Mouse (Mus musculus) intestine, postnatal 0 days (tissue): ENCODE measurements at regions not wholly inside any gene's neighbourhood (a gene's known extent, or its start where the extent isn't known, plus 50 kb on each side); places are given as distances from the start of the nearest gene placed in this dataset.

ENCODE experiments used
- ATAC-seq: fragments of 200-750 bp; cut with Nextera tagmentation; 2 replicates; pipeline ENCODE4 v1.8.0; 2017; ENCODE audit warnings: mild to moderate bottlenecking, moderate TSS enrichment, moderate library complexity
- H3K27ac ChIP-seq: fragments of 300-500 bp; sonication (generic); 2 replicates; pipeline ENCODE4 v1.5.1; 2014; ENCODE audit warnings: mild to moderate bottlenecking, low read depth, low read length, moderate library complexity
- H3K27me3 ChIP-seq: fragments of 300-500 bp; sonication (generic); replicated peaks from 2 replicates; pipeline ENCODE4 v1.6.1; 2014; ENCODE audit warnings: low read length, mixed read lengths; ENCODE audit not compliant: control insufficient read depth, insufficient read depth
- H3K36me3 ChIP-seq: fragments of 300-500 bp; sonication (generic); 2 replicates; pipeline ENCODE4 v1.6.1; 2014; ENCODE audit warnings: mild to moderate bottlenecking, moderate library complexity; ENCODE audit not compliant: control insufficient read depth, insufficient read depth
- H3K4me1 ChIP-seq: fragments of 300-500 bp; sonication (generic); replicated peaks from 2 replicates; pipeline ENCODE4 v1.6.1; 2014; ENCODE audit warnings: antibody characterized with exemption, low read length, mixed read lengths; ENCODE audit not compliant: control insufficient read depth, insufficient read depth
- H3K4me2 ChIP-seq: fragments of 300-500 bp; sonication (generic); replicated peaks from 2 replicates; pipeline ENCODE4 v1.6.1; 2014; ENCODE audit warnings: low read depth, mild to moderate bottlenecking, moderate library complexity
- H3K4me3 ChIP-seq: fragments of 300-500 bp; sonication (generic); 2 replicates; pipeline ENCODE4 v1.5.1; 2014; ENCODE audit warnings: low read depth, low read length
- H3K9ac ChIP-seq: fragments of 300-500 bp; sonication (generic); 2 replicates; pipeline ENCODE4 v1.6.1; 2014; ENCODE audit warnings: mild to moderate bottlenecking, low read depth, low read length
- H3K9me3 ChIP-seq: fragments of 300-500 bp; sonication (generic); 2 replicates; pipeline ENCODE4 v1.6.1; 2016; ENCODE audit warnings: mixed run types; ENCODE audit not compliant: control insufficient read depth
- CTCF ChIP-seq: sonication (generic); IDR thresholded peaks from 2 replicates; pipeline ENCODE4 v1.5.1; 2016; ENCODE audit warnings: low read depth, mild to moderate bottlenecking, control low read depth, antibody characterized with exemption, moderate library complexity
- WGBS: fragments of 180-500 bp; shearing (Covaris S2); extraction: QIAGEN DNeasy Blood & Tissue Kit; methylation state at CpG from one replicate; pipeline ENCODE4 v1.1.7; 2014; 5-methylcytosine and 5-hydroxymethylcytosine counted together

DNA sequence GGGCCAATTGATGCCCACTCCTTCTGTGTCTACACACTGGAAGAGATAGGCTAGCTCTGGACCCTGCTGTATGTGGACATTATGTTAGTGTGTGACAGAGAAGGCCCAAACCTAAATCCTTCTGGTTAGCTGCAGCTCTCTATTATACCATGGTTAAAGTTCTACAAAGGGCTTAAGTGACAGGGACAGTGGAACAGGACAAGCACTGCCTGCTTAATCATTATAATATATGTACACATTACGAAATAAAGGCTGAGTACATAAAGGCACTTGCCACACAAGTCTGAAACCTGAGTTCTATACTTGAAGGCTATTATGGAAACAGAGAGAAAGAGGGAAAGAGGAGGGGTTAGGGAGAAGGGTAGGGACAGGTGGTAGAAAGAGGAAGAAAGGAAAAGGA is 55.2 kb downstream of the Rdh14 start:
- ATAC-seq = no peak
- WGBS = 48% methylated on average over 1 of the region's 1 CpGs
- Histone ChIP-seq H3K9ac (no peak overlapping the region), H3K27ac (no peak overlapping the region), H3K4me2 (no peak overlapping the region), H3K4me1 (no peaks in the 10 kb centered on the region), H3K36me3 (no peaks in the 10 kb centered on the region), H3K4me3 (no peak overlapping the region), H3K27me3 (no peaks in the 10 kb centered on the region), H3K9me3 (no peaks in the 10 kb centered on the region)
- no peak for TF ChIP-seq CTCF

DNA sequence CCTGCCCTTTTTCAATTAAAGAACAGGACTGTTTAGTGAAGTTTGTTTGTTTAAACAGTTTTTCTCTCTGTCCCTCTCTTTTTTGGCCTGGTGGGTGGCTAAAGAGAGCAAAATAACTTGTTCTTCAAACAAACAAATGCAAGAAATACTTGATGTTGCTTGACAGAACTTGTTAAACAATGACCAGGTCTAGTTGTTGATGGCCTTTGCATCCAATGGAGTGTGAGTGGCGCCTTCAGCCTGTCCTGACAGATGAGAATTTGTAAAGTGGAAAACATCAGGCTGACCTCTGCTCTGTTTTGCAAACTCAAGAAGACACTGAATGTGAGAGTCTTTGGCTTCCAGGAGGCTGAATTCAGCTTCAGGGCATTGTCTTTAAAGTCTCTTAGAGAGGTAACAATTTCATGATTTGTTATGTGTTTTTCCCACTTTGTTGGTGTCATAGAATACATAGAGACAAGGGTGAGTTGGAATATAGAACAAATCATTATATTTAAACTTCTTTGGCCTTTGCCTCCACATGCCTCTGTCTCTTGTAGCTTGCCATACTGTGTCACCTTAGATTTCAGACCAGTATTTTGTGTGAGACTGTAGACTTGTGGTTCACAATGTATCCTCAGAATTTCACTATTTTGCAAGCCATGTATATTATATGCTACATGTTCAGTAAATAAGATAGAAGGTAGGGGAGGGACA is 67.5 kb downstream of the Rdh14 start:
- Histone ChIP-seq H3K9me3 (no peaks in the 10 kb centered on the region), H3K27ac (no peak overlapping the region), H3K9ac (no peak overlapping the region), H3K4me2 (no peak overlapping the region), H3K27me3 (no peaks in the 10 kb centered on the region), H3K4me3 (no peak overlapping the region), H3K4me1 (no peaks in the 10 kb centered on the region), H3K36me3 (no peaks in the 10 kb centered on the region)
- TF ChIP-seq CTCF = no peak
- WGBS = 68% methylated on average over 1 of the region's 1 CpGs
- no peak for ATAC-seq

DNA sequence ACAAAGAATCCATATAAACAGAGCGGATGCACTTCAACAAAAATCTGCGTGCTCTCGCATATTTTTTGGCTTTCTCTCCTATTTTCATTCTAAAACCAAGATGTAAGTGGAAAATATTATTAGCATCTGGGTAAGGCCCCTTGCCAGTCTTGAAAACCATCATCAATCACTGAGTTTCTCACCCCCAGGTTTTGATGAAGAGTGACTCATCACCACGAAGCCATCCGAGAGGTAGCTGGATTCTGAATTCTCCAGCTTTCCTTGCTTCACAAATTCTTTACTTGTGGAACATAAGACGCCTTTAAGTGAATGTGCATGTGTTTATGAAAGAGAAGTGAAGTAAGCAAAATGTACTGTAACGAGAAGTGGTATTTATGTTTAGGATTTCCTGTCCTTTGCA is 71.2 kb downstream of the Rdh14 start:
- H3K27me3 ChIP-seq = no peaks in the 10 kb centered on the region
- no peak for ATAC-seq
- no peaks in the 10 kb centered on the region for H3K36me3 ChIP-seq
- H3K4me1 ChIP-seq = no peaks in the 10 kb centered on the region
- no peak overlapping the region for H3K27ac ChIP-seq
- no peak for TF ChIP-seq CTCF
- H3K9me3 ChIP-seq = no peaks in the 10 kb centered on the region
- H3K9ac ChIP-seq = no peak overlapping the region
- H3K4me3 ChIP-seq = no peak overlapping the region
- no peak overlapping the region for H3K4me2 ChIP-seq
- WGBS = 60% methylated on average over 7 of the region's 7 CpGs

DNA sequence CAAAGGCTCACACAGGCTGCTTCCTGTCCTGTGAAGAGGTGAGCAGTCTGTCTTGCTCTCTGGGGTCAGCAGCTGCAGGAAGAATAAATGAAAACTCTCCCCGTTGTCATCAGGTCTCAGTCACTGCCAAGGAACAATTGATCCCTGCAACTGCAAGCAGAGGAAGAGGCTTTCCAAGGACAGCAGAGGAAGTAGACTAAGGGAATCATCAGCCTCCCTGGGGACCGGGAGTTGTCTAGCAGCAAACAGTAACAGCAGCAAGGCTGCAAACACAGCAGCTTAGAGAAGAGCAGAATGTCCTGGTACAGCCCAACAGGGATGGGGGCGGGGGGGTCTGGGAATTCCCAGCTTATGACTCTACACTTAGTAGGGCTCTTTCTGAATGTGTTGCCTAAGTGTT is 72.4 kb downstream of the Rdh14 start:
- TF ChIP-seq CTCF = no peak
- WGBS = 51% methylated on average over 3 of the region's 3 CpGs
- no peak overlapping the region for H3K9ac ChIP-seq
- no peak overlapping the region for H3K27ac ChIP-seq
- H3K4me2 ChIP-seq = no peak overlapping the region
- no peaks in the 10 kb centered on the region for H3K36me3 ChIP-seq
- H3K4me3 ChIP-seq = no peak overlapping the region
- H3K27me3 ChIP-seq = no peaks in the 10 kb centered on the region
- no peak for ATAC-seq
- no peaks in the 10 kb centered on the region for H3K9me3 ChIP-seq
- no peaks in the 10 kb centered on the region for H3K4me1 ChIP-seq

DNA sequence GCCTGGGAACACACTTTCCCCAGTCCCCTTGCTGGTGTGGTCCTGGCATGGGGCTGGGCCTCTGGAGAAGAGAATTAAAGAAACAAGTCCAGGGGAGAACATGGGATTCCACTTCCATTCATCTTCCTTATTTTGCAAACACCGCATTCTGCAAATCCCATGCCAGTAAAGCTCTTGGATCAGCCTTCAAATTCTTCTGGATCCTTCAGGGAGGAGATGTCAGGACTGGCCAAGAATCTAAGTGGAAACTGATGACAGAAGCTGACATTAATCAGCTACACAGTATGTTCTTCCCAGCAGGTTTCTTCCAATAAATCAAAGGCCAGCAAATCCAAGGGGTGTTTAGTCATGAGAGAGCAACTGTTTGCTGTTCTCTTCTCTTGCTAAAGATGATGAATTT is 83.4 kb downstream of the Rdh14 start:
- 58% methylated on average over 1 of the region's 1 CpGs for WGBS
- H3K9ac ChIP-seq = no peak overlapping the region
- no peaks in the 10 kb centered on the region for H3K4me1 ChIP-seq
- H3K36me3 ChIP-seq = no peaks in the 10 kb centered on the region
- no peak overlapping the region for H3K4me3 ChIP-seq
- no peak for TF ChIP-seq CTCF
- H3K27ac ChIP-seq = no peak overlapping the region
- ATAC-seq = no peak
- H3K9me3 ChIP-seq = no peaks in the 10 kb centered on the region
- no peaks in the 10 kb centered on the region for H3K27me3 ChIP-seq
- no peak overlapping the region for H3K4me2 ChIP-seq

DNA sequence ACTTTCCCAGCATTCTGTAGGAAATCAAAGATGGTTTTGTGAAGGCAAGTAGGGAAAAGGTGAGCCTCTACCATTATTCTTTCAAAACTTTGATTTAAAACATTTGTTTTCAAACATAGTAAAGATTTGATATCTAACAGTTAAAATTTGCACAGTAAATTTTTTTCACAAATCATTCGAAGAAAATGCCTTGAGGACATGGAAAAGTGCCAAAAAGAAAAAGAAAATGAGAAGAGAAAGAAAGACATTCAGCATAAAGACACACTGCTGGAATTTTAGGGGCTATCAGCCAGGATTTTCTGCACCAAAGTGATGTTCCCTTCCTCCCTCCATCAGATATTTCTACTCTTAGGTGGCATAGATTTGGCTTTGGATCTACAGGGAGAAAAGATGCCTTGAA is 90.2 kb downstream of the Rdh14 start:
- ATAC-seq = no peak

More for the DNA sequence above, 90.2 kb downstream of the Rdh14 start:
- Histone ChIP-seq H3K36me3 (no peaks in the 10 kb centered on the region), H3K4me2 (no peak overlapping the region), H3K4me1 (no peaks in the 10 kb centered on the region), H3K9me3 (no peaks in the 10 kb centered on the region), H3K27ac (no peak overlapping the region), H3K4me3 (no peak overlapping the region), H3K27me3 (no peaks in the 10 kb centered on the region), H3K9ac (no peak overlapping the region)
- WGBS = 45% methylated on average over 1 of the region's 1 CpGs
- TF ChIP-seq CTCF = no peak
